51 mouse cellular contexts compared by ENCODE assay signal in genomic region chr13:95439569-95439968, GRCm38 (mm10). TPM values are rescaled to one million over a fixed set of nuclear protein-coding genes. Genes with fewer than 3 reads are reported as not detected.
"Had no signal": no experiment of that assay in that cellular context is flagged by ENCODE, and none has a peak within 500 bp of the region (broad histone marks: within the 10 kb centered on the region; RNA-seq: fewer than 3 reads in every experiment).

No protein-coding gene starts in this region.

- H3K27ac ChIP-seq: heart, embryonic 13.5 days; heart, embryonic 15.5 days; hindbrain, embryonic 10.5 days; hindbrain, embryonic 12.5 days; hindbrain, embryonic 13.5 days; hindbrain, embryonic 14.5 days; hindbrain, embryonic 15.5 days; hindbrain, postnatal 0 days; intestine, embryonic 15.5 days; kidney, embryonic 15.5 days; kidney, postnatal 0 days; layer of hippocampus, adult 2 months; left cerebral cortex, adult 2 months had no signal

- DNase-seq: heart, postnatal 10 days; heart, postnatal 14 days; heart, postnatal 4 days; kidney, adult 11 months; kidney, adult 18-20 months; kidney, adult 2 months; kidney, adult 8-10 months; kidney, adult 9 months; kidney, postnatal 10 days; kidney, postnatal 14 days; kidney, postnatal 25 days; kidney, postnatal 36 days; kidney, postnatal 4 days; layer of hippocampus, adult 9-11 months; layer of hippocampus, postnatal 36 days had no signal

- H3K4me3 ChIP-seq: heart, embryonic 12.5 days; heart, embryonic 13.5 days; heart, embryonic 15.5 days; hindbrain, embryonic 10.5 days; hindbrain, embryonic 12.5 days; hindbrain, embryonic 13.5 days; hindbrain, embryonic 15.5 days; intestine, embryonic 15.5 days; kidney, embryonic 15.5 days; layer of hippocampus, adult 2 months; left cerebral cortex, adult 2 months had no signal

- ATAC-seq: hindbrain, embryonic 16.5 days; hindbrain, postnatal 0 days; inflammation-experienced regulatory T-cells, adult 6 months; intestine, embryonic 15.5 days; intestine, embryonic 16.5 days; intestine, postnatal 0 days had no signal

RNA-seq across cellular contexts. Expression of gene Crhbp, which starts 5.2 kb away (rescaled TPM):
- total RNA-seq: heart, postnatal 10 days; heart, postnatal 14 days; heart, postnatal 25 days; heart, postnatal 4 days; hematopoietic stem cell, adult 5-6 weeks had no signal
- polyA plus RNA-seq: heart, embryonic 11.5 days; heart, embryonic 14.5 days; heart, postnatal 0 days; inflammation-experienced regulatory T-cells, adult 6 months; intestine, postnatal 0 days; kidney, embryonic 14.5 days; large intestine, adult 2 months had no signal

RNA-seq across cellular contexts. Expression of gene S100z, which starts 39.0 kb away (rescaled TPM):
- total RNA-seq: heart, postnatal 10 days; heart, postnatal 14 days; heart, postnatal 25 days; heart, postnatal 4 days; hematopoietic stem cell, adult 5-6 weeks; hindbrain, postnatal 0 days; layer of hippocampus, adult 18-20 months; layer of hippocampus, adult 2 months; layer of hippocampus, adult 8-10 months; layer of hippocampus, postnatal 10 days; layer of hippocampus, postnatal 14 days; layer of hippocampus, postnatal 25 days; layer of hippocampus, postnatal 36 days; left cerebral cortex, adult 18-20 months; left cerebral cortex, adult 2 months; left cerebral cortex, adult 8-10 months had no signal
- polyA plus RNA-seq: heart, embryonic 11.5 days; heart, embryonic 12.5 days; heart, embryonic 13.5 days; heart, embryonic 14.5 days; heart, embryonic 15.5 days; heart, embryonic 16.5 days; heart, postnatal 0 days; hindbrain, embryonic 10.5 days; hindbrain, embryonic 11.5 days; hindbrain, embryonic 12.5 days; hindbrain, embryonic 13.5 days; hindbrain, embryonic 14.5 days; hindbrain, embryonic 15.5 days; hindbrain, embryonic 16.5 days; hindbrain, postnatal 0 days; inflammation-experienced regulatory T-cells, adult 6 months; intestine, embryonic 14.5 days; kidney, embryonic 14.5 days; kidney, embryonic 15.5 days; kidney, embryonic 16.5 days; kidney, postnatal 0 days; large intestine, adult 2 months had no signal
